Mouse (Mus musculus) regulatory T cell (primary cell): ENCODE results near the gene Erich3.

Experiments used
- in situ Hi-C: fragments of 300-600 bp; cut with MboI, MseI; formaldehyde crosslinking; loops from one replicate; pipeline ENCODE4 v1.15.1; 2025; ENCODE audit warnings: high pct_unique_total_duplicates

The Erich3 gene

GRCm38 (mm10) chr3:154766321-154766720 lies 102.7 kb downstream of the Erich3 start:
- in situ Hi-C loops = no loop called here

GRCm38 (mm10) chr3:154771651-154772050 lies 108.0 kb downstream of the Erich3 start:
- in situ Hi-C loops = no loop called here

DNA sequence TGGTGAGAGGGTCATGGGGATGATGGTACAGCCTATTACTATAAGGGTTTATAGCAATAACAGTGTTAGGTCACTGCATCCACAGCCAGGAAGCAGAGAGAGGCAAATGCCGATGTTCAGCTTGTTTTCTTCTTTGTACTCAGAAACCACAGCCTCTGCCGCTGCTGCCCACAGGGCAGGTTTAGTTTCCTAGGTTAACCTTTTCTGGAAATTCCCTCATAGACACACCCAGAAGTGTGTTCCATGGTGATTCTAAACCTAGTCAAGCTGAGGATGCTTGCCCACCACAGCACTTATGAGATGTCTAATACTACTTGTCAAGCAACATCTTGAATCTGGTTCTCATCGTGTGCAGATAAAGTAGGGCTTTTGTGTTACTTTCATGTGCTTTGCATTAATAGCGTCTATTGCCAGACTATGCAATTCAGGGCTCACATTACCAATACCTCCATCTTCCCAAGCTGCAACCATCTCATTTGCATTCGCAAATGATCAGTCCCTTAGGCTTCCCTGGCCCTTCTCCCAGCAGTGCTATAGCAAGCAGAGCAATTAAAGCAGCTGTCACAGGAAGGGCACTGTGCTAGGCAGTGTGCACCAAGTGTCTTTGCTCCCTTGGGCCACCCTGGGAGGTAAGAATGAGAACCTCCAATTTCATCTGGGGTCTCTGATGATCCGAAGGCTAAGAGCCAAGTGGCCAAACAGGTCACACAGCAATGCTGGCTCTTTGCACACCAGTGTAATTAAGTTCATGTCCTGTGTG lies 115.4 kb downstream of the Erich3 start:
- in situ Hi-C loops = no loop called here

DNA sequence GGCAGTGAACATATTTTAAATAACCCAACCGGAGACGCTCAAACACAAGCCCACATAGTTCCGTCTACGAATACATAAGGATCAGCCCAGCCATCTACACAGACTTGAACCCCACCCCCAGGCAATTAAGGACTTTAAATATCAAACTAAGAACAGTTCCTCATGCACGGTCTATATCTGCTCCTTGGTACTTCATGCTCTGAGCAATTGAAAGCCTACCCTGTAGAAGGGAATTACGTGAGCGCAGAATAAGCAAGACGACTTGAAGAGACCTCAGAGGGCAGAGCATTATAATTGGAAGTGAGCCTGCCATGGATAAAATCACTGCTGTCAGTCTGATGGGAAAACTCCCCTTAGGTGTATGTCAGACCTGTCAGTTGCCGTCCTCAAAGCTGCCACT lies 122.7 kb downstream of the Erich3 start:
- in situ Hi-C loops = no loop called here

DNA sequence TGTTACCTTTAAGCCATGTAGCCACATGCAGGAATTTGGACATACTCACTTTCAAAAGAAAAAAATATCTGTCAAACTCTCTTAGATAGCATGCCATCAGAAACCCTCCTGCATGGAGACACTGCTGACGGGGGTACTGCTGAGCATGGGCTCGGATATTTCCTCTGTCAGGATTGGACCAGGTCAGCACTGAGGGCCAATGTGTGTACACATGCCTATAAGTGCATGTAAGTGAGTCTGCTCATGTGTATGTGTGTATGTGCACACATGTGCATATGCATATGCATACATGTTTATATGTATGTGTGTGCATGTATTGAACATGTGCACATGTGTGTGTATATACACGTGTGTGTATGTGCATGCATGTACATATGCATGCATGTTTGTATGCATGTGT lies 124.0 kb downstream of the Erich3 start:
- in situ Hi-C loops = no loop called here

DNA sequence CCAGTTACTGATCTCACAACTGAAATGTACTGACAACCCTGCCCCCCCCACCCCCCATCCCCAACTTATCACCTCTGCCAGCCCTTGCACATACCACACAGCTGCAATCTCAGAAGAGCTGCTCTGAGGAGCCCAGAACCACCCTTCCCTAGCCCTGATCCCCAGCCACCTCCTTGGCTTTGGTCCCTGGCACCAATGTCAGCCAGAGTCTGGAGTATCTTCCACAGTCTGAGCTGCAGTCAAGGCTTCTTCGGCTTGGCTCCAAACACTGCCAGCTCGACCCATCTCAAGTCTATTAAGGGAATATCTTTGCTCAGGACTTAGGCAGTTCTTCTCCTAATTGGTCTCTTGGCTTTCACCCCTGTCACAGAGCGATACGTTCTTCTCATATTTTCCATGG lies 129.9 kb downstream of the Erich3 start:
- in situ Hi-C loops = no loop called here

DNA sequence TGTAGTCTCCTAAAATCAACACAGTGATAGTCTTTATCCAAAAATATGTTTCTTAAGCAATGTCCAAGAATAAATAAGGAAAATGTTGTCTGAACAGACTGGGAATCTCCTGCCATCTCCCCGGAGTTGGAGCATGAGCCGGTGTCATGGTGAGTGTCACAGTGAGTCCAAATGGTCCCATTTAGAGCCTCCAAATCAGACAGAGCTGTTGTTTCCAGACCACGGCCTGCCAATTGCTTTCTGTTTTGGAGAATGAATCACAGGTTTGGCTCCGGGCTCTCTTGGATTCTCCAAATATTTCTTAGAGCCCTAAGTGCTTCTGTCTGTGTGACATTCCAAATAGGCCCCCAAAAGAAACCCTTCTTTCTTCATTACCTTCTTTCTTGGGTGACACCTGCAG lies 135.1 kb downstream of the Erich3 start:
- in situ Hi-C loops = no loop called here

- in situ Hi-C loops = no loop called here
Measured at GRCm38 (mm10) chr3:154800454-154800853, 136.8 kb downstream of the Erich3 start.

GRCm38 (mm10) chr3:154800888-154801429 lies 137.3 kb downstream of the Erich3 start:
- in situ Hi-C loops = no loop called here

DNA sequence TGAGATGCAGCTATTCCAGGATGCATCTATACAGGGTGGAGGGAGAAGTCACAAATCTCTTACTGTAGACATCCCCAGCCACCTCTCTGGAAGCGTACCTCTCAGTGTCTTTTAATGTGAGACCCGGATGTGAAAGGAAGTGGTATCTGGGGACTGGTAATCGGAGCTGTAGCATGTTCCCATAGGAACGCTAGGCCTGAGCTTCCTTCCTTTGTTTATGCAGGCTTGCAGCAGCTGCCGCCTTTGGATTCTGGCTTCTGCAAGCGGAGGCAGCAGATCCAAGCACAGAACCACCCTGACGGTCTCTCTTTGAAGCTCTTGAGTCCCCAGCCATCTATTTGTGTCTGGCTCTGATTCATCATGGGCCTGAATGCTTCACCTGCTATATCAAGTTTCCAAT lies 143.0 kb downstream of the Erich3 start:
- in situ Hi-C loops = no loop called here

DNA sequence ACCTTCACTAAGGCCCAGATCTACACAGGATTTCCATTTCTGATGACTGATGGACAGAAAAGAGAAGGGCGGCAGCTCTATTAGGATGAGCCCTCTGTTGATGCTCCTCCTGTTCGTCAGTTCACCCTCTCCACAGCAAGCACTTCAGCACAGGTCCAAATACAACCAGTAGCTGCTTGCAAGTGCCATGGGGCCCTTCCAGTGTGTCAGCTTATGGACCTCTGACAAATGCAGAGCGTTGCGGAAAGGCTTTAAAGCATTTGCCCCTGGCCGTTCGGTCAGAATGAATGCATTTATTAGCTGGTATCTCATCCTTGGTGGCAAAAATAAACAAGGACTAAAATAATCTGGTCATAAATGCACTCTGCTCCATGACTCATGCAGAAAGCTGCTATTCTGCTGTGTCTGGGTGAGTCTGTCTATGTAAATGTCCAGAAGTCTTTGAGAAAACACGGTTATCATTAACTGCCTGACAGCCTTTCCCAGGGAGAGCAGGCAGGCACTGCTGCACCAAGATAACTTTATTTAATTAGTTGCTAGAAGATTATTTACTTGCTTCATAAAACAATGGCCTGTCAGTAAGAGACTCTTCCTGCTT lies 146.7 kb downstream of the Erich3 start:
- in situ Hi-C loops = no loop called here

DNA sequence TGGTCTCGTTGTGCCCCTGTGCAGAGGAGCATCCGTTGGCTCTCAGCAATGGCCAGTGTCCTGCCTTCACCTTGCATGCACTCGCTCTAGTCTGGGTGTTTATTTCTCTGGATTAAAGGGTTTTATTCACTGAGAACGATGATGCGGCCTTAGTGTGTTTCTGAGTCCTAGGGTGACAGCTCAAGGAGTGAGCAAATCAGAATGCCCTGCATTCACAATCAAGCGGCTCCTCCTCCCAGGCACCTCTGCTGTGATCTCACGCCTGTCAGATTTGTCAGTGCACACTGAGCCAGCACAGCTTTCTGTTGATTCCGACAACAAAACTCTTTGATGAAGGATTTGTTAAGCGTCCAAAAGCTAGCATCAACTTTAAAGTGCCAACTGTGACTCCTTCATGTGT lies 147.6 kb downstream of the Erich3 start:
- in situ Hi-C loops = no loop called here

DNA sequence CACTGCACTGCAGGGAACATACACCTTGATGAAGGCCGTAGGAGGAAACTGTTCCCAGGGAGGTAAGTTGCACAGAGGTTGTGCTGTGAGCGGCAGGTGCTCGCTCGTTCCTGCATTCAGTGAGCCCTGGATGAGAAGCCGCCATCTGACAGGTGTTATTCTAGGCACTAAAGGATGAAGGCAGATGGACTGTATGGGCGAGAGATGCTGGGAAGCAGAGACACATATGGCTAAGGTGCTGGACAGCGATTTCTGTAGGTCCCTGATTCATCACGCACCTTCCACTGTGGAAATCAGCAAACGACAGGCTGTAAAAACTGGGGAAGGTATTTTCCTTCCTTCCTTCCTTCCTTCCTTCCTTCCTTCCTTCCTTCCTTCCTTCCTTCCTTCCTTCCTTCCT lies 148.2 kb downstream of the Erich3 start:
- in situ Hi-C loops = no loop called here

DNA sequence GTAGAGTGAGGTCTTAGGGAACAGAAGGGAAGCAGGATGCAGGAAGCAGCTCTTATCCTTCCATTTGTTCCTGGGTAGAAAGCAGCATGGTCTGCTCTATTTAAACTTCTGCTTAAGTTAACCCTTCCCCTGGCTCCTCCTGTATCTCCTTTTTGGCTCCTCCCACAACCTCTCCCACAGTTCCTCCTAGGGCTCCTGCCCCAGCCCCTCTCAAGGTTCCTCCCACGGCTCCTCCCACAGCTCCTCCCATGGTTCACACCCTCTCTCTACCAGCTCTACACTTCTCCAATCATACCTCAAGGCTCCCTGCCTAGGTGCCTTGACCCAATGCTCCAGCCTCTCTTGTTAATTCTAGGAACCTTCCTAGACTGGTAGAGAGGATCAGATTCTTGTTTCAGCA lies 149.2 kb downstream of the Erich3 start:
- in situ Hi-C loops = no loop called here

- in situ Hi-C loops = no loop called here
Measured at GRCm38 (mm10) chr3:154815606-154816005, 151.9 kb downstream of the Erich3 start.

GRCm38 (mm10) chr3:154816231-154816630 lies 152.6 kb downstream of the Erich3 start:
- in situ Hi-C loops = no loop called here

DNA sequence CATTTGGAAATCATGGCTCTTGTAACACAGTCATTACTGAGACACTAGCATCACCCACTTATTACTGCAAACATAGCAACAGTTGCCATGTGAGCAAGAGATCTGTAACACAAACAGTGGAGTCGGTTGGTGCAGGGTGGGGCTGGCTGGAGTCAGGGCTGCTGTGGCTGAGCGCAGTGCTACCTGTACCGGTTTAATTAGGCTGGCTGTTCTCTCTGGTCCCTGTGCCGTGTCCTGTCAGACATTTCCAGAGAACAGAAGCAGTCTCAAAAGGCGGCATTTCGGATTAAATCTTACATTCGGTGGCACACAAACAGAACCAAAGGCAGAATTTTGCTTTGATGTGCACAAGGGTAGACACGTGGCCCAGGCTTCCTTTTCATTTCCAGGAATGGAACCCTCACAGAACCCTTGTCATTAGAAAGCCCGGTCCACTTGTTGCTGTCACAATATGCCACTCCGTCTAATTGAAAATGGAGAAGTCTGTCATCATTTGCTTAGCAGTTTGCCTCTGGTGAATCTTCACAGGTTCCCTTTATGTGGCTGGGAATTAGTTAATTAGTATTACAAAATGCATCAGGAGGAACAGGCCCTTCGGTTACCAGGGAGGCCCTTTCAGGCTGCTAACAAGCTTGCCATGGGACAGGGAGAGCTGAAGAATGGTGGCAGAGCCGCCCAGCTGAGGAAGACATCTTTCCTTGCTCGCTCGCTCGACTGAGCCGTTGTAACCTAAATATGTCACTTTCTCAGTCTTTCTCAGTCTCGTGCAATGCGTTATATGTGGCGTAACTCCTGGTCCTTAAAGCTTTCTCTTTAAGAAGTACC lies 153.4 kb downstream of the Erich3 start:
- in situ Hi-C loops = no loop called here
